In the genomic region with DNA sequence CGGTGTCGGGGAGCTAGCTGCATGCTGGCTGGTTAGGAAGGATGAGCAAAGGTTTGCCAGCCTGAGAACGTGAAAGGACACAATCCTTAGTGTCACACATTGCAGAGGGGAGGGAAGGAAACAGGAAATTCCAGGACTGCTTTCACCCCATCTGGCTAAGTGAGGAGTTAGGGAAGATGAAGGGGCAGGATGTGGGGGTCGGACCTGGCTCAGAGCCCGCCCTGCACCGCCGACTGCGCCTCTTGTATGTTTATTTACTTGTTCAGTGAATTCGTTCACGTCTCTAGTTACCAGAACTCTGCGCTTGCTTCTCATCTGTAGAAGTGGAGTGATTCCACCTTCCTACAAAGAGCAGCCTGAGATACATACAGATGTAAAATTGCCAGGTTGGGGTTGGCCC, we compare ENCODE assay signal across 10 mouse cellular contexts. TPM values are rescaled to one million over a fixed set of nuclear protein-coding genes. Genes with fewer than 3 reads are reported as not detected.
A peak's percentile ranks its signal among the peaks of the same experiment; 100 is the strongest.
DNase-seq lines count a peak whose midpoint lies in the region; ATAC-seq lines count a peak whose summit lies in the region.
"Had no signal": no experiment of that assay in that cellular context is flagged by ENCODE, and none has a peak within 500 bp of the region (broad histone marks: within the 10 kb centered on the region; RNA-seq: fewer than 3 reads in every experiment).

No protein-coding gene starts in this region.

- H3K4me1 ChIP-seq in heart, embryonic 16.5 days (ENCODE audit: control insufficient read depth, insufficient read depth, low read length), result peaks cover 17% of the 10 kb centered on the region
- peaks cover 42% of the 10 kb centered on the region for H3K4me1 ChIP-seq in limb, embryonic 10.5 days
- H3K4me1 ChIP-seq in neural tube, embryonic 14.5 days (ENCODE audit: control insufficient read depth, insufficient read depth, low read length), result peaks cover 14% of the 10 kb centered on the region

- peak overlapping the region; percentile 67 for H3K27ac ChIP-seq in heart, embryonic 16.5 days (ENCODE audit: low read length)
- peak overlapping the region; percentile 37 for H3K27ac ChIP-seq in limb, embryonic 10.5 days
- peak overlapping the region; percentile 62; the same call in 1 of the 2 replicates for H3K27ac ChIP-seq in neural tube, embryonic 14.5 days (ENCODE audit: low read depth, low read length)

- no peak overlapping the region for H3K9ac ChIP-seq in heart, embryonic 16.5 days (ENCODE audit: low read length)
- H3K9ac ChIP-seq in neural tube, embryonic 14.5 days (replicated peaks; ENCODE audit: low read depth, low read length), result no peak overlapping the region

- H3K36me3 ChIP-seq in heart, embryonic 16.5 days (ENCODE audit: control insufficient read depth, insufficient read depth), result peaks cover 27% of the 10 kb centered on the region
- H3K36me3 ChIP-seq in limb, embryonic 10.5 days, result peaks cover 81% of the 10 kb centered on the region
- H3K36me3 ChIP-seq in neural tube, embryonic 14.5 days (ENCODE audit: control insufficient read depth, insufficient read depth, low read length), result peaks cover 47% of the 10 kb centered on the region

- WGBS in heart, embryonic 16.5 days, result 44% methylated on average over 11 of the region's 11 CpGs
- 58% methylated on average over 11 of the region's 11 CpGs for WGBS in limb, embryonic 10.5 days
- WGBS in neural tube, embryonic 14.5 days, result 73% methylated on average over 11 of the region's 11 CpGs

- H3K27me3 ChIP-seq in heart, embryonic 16.5 days (ENCODE audit: control insufficient read depth, insufficient read depth, low read length), result no peaks in the 10 kb centered on the region
- no peaks in the 10 kb centered on the region for H3K27me3 ChIP-seq in limb, embryonic 10.5 days (ENCODE audit: low read depth, poor library complexity, severe bottlenecking)
- H3K27me3 ChIP-seq in neural tube, embryonic 14.5 days (ENCODE audit: control insufficient read depth, insufficient read depth, low read length), result no peaks in the 10 kb centered on the region

- H3K4me3 ChIP-seq in heart, embryonic 16.5 days (ENCODE audit: low read length), result no peak overlapping the region
- H3K4me3 ChIP-seq in limb, embryonic 10.5 days, result no peak overlapping the region
- no peak overlapping the region for H3K4me3 ChIP-seq in neural tube, embryonic 14.5 days (ENCODE audit: low read depth, low read length)

- H3K4me2 ChIP-seq in heart, embryonic 16.5 days (ENCODE audit: low read depth, low read length), result 0 out of 2 replicates have a peak overlapping the region, but pooled peaks have one; percentile 5
- no peak overlapping the region for H3K4me2 ChIP-seq in neural tube, embryonic 14.5 days (ENCODE audit: low read depth, low read length)

- no peaks in the 10 kb centered on the region for H3K9me3 ChIP-seq in heart, embryonic 16.5 days (replicated peaks; ENCODE audit: control insufficient read depth, low read length)
- no peaks in the 10 kb centered on the region for H3K9me3 ChIP-seq in limb, embryonic 10.5 days (replicated peaks)
- no peaks in the 10 kb centered on the region for H3K9me3 ChIP-seq in neural tube, embryonic 14.5 days (ENCODE audit: control insufficient read depth, low read length)
- H3K9me3 ChIP-seq: G1E had no signal

- ATAC-seq in heart, embryonic 16.5 days (replicated peaks; ENCODE audit: extremely low read depth, insufficient read depth, low FRiP score), result peak; percentile 35; the same call in 1 of the 2 replicates
- no peak for ATAC-seq in neural tube, embryonic 14.5 days (ENCODE audit: low read depth)
- ATAC-seq in megakaryocyte-erythroid progenitor cell, adult 5-6 weeks (replicated peaks; ENCODE audit: low FRiP score, low TSS enrichment, poor library complexity, severe bottlenecking), result no peak

- no peak for DNase-seq in heart, adult 9 months (ENCODE audit: low spot score in 2 of 2)
- peak; percentile 44 for DNase-seq in heart, postnatal 4 days
- DNase-seq in limb, embryonic 10.5 days (ENCODE audit: low spot score), result no peak
- DNase-seq in gastrocnemius, adult 18-20 months (ENCODE audit: low spot score), result no peak
- DNase-seq in adrenal gland, adult 8-10 months, result no peak
- DNase-seq: cerebellum, adult 9-11 months had no signal

RNA-seq across cellular contexts. Expression of gene Eva1b, which starts 17.0 kb away (rescaled TPM):
- 29.5 TPM in 2 replicates for polyA plus RNA-seq in heart, embryonic 16.5 days (2015; fragmentation: Nextera tagmentation; extraction: Ambion mirVana)
- 10 to 100 TPM; 27.3 to 29.3 TPM for total RNA-seq in heart, postnatal 4 days (2021)
- 72.7 and 82.2 TPM in 2 replicates for polyA plus RNA-seq in limb, embryonic 10.5 days (2016; fragmentation: Nextera tagmentation; extraction: Ambion mirVana)
- 5.4 and 14.6 TPM in 2 replicates for polyA plus RNA-seq in neural tube, embryonic 14.5 days (2014; fragmentation: Nextera tagmentation; extraction: Ambion mirVana)
- total RNA-seq in gastrocnemius, adult 18-20 months (2021), result 1 to 10 TPM; 2.1 to 3.3 TPM
- 10 to 100 TPM; 21.1 to 32.2 (median 27.0) TPM for total RNA-seq in adrenal gland, adult 8-10 months (2022)
- not detected in 2 replicates for total RNA-seq in megakaryocyte-erythroid progenitor cell, adult 5-6 weeks (2014; fragmentation: Nextera tagmentation)
- total RNA-seq in megakaryocyte-erythroid progenitor cell, adult 5-6 weeks (2017), result 0.91 TPM in 1 of 2 replicates, not detected in the other

RNA-seq across cellular contexts. Expression of gene Stk40, which starts 26.7 kb away (rescaled TPM):
- 24.5 and 26.6 TPM in 2 replicates for polyA plus RNA-seq in heart, embryonic 16.5 days (2015; fragmentation: Nextera tagmentation; extraction: Ambion mirVana)
- 10 to 100 TPM; 32.5 to 33.2 TPM for total RNA-seq in heart, postnatal 4 days (2021)
- 48.2 and 52.1 TPM in 2 replicates for polyA plus RNA-seq in limb, embryonic 10.5 days (2016; fragmentation: Nextera tagmentation; extraction: Ambion mirVana)
- 15.2 and 21.8 TPM in 2 replicates for polyA plus RNA-seq in neural tube, embryonic 14.5 days (2014; fragmentation: Nextera tagmentation; extraction: Ambion mirVana)
- total RNA-seq in gastrocnemius, adult 18-20 months (2021), result 100 to 1,000 TPM; 113 to 127 TPM
- total RNA-seq in adrenal gland, adult 8-10 months (2022), result 10 to 100 TPM; 33.9 to 38.7 (median 37.6) TPM
- 12.2 and 14.6 TPM in 2 replicates for total RNA-seq in megakaryocyte-erythroid progenitor cell, adult 5-6 weeks (2014; fragmentation: Nextera tagmentation)
- 10.0 and 11.7 TPM in 2 replicates for total RNA-seq in megakaryocyte-erythroid progenitor cell, adult 5-6 weeks (2017)

RNA-seq across cellular contexts. Expression of gene Sh3d21, which starts 32.8 kb away (rescaled TPM):
- polyA plus RNA-seq in heart, embryonic 16.5 days (2015; fragmentation: Nextera tagmentation; extraction: Ambion mirVana), result 2.7 and 3.4 TPM in 2 replicates
- 1 to 10 TPM; 1.6 to 1.8 TPM for total RNA-seq in heart, postnatal 4 days (2021)
- polyA plus RNA-seq in limb, embryonic 10.5 days (2016; fragmentation: Nextera tagmentation; extraction: Ambion mirVana), result 2.9 and 4.7 TPM in 2 replicates
- polyA plus RNA-seq in neural tube, embryonic 14.5 days (2014; fragmentation: Nextera tagmentation; extraction: Ambion mirVana), result 0.67 and 1.5 TPM in 2 replicates
- total RNA-seq in gastrocnemius, adult 18-20 months (2021), result under 1 TPM; 0.62 to 0.83 TPM
- 1 to 10 TPM; 2.7 to 5.0 (median 4.3) TPM for total RNA-seq in adrenal gland, adult 8-10 months (2022)
- 0.72 TPM in 1 of 2 replicates, not detected in the other for total RNA-seq in megakaryocyte-erythroid progenitor cell, adult 5-6 weeks (2014; fragmentation: Nextera tagmentation)
- 1.1 TPM in 1 of 2 replicates, not detected in the other for total RNA-seq in megakaryocyte-erythroid progenitor cell, adult 5-6 weeks (2017)

RNA-seq across cellular contexts. Expression of gene Lsm10, which starts 34.1 kb away (rescaled TPM):
- polyA plus RNA-seq in heart, embryonic 16.5 days (2015; fragmentation: Nextera tagmentation; extraction: Ambion mirVana), result 41.7 and 47.2 TPM in 2 replicates
- 10 to 100 TPM; 17.3 to 18.4 TPM for total RNA-seq in heart, postnatal 4 days (2021)
- 41.3 and 48.0 TPM in 2 replicates for polyA plus RNA-seq in limb, embryonic 10.5 days (2016; fragmentation: Nextera tagmentation; extraction: Ambion mirVana)
- polyA plus RNA-seq in neural tube, embryonic 14.5 days (2014; fragmentation: Nextera tagmentation; extraction: Ambion mirVana), result 46.4 and 48.3 TPM in 2 replicates
- 10 to 100 TPM in 1 of 2 experiments, 1 to 10 TPM in 1; 7.4 to 10.8 TPM for total RNA-seq in gastrocnemius, adult 18-20 months (2021)
- total RNA-seq in adrenal gland, adult 8-10 months (2022), result 10 to 100 TPM; 22.3 to 33.2 (median 30.7) TPM
- total RNA-seq in megakaryocyte-erythroid progenitor cell, adult 5-6 weeks (2014; fragmentation: Nextera tagmentation), result 30.8 and 32.0 TPM in 2 replicates
- total RNA-seq in megakaryocyte-erythroid progenitor cell, adult 5-6 weeks (2017), result 10.5 and 16.7 TPM in 2 replicates

Comparison
In these comparisons a context has a peak if more than half of its experiments do, and no peak if none do; other contexts are left out.
1. RNA of gene Eva1b, which starts 17.0 kb away (total RNA-seq): 27.3 to 29.3 TPM in heart, postnatal 4 days and 21.1 to 32.2 TPM in adrenal gland, adult 8-10 months; 2.1 to 3.3 TPM in gastrocnemius, adult 18-20 months and 0.91 TPM in megakaryocyte-erythroid progenitor cell, adult 5-6 weeks; every median in the first group is over 4 times any median in the second.
2. Peak in every context shown above with its lines, with median percentiles within 50 percentile points of each other: H3K27ac ChIP-seq.